Mouse (Mus musculus) CH12.LX (cell line): ENCODE results near the gene Sec14l3. TPM values are rescaled to one million over a fixed set of nuclear protein-coding genes. Genes with fewer than 3 reads are reported as not detected.

Experiments
- DNase-seq: peaks from one replicate; pipeline ENCODE4 v3.0.0-alpha.2; 2013; ENCODE audit errors: extremely low read depth
- H3K27ac ChIP-seq: 2 replicates; pipeline ENCODE4 v1.5.1; 2012; ENCODE audit warnings: low read depth, mild to moderate bottlenecking, control low read depth, moderate library complexity; ENCODE audit not compliant: insufficient read depth
- H3K27me3 ChIP-seq: replicated peaks from 2 replicates; pipeline ENCODE3; 2012; ENCODE audit warnings: inconsistent platforms
- H3K36me3 ChIP-seq, 2 experiments: replicated peaks in 1 of 2; 2 replicates each; pipeline versions ENCODE3 to v1.6.1; 2012; ENCODE audit warnings: inconsistent platforms in 1 of 2, low read length in 1 of 2, mild to moderate bottlenecking in 1 of 2, mixed read lengths in 1 of 2, moderate library complexity in 1 of 2; ENCODE audit not compliant: control insufficient read depth in 1 of 2, insufficient read depth in 1 of 2
- H3K4me1 ChIP-seq, 2 experiments: 2 replicates each; pipeline ENCODE4 v1.6.1; 2012; ENCODE audit warnings: inconsistent platforms in 1 of 2, moderate library complexity in 1 of 2; ENCODE audit not compliant: insufficient read depth in 2 of 2, control insufficient read depth in 1 of 2
- H3K4me2 ChIP-seq: 2 replicates; pipeline ENCODE4 v1.6.1; 2012; ENCODE audit warnings: low read depth, mild to moderate bottlenecking, control low read depth; ENCODE audit not compliant: poor library complexity, insufficient read depth, severe bottlenecking
- H3K4me3 ChIP-seq, 3 experiments: fragments of 150-350 bp in 1 of 3; sonication (generic) in 1 of 3; replicated peaks in 1 of 3; 2 replicates each; pipeline versions ENCODE3 to v1.5.1; 2011 to 2012; ENCODE audit warnings: low read depth in 2 of 3, low read length in 2 of 3, mild to moderate bottlenecking in 2 of 3, moderate library complexity in 2 of 3, control low read depth in 1 of 3, improper control_type of control experiment in 1 of 3, inconsistent platforms in 1 of 3, mixed read lengths in 1 of 3; ENCODE audit not compliant: poor library complexity in 1 of 3
- H3K79me2 ChIP-seq: replicated peaks from 2 replicates; pipeline ENCODE4 v1.6.1; 2012; ENCODE audit warnings: mild to moderate bottlenecking, moderate library complexity; ENCODE audit not compliant: control insufficient read depth, poor library complexity, insufficient read depth, severe bottlenecking; ENCODE audit errors: extremely low read depth
- H3K9ac ChIP-seq: 2 replicates; pipeline ENCODE4 v1.6.1; 2012; ENCODE audit warnings: low read depth, mild to moderate bottlenecking, control low read depth, moderate library complexity; ENCODE audit not compliant: insufficient read depth
- H3K9me3 ChIP-seq: replicated peaks from 2 replicates; pipeline ENCODE3; 2012; ENCODE audit warnings: low read length, inconsistent platforms, mixed read lengths
- BHLHE40 ChIP-seq: IDR thresholded peaks from 2 replicates; pipeline ENCODE4 v1.6.1; 2011; ENCODE audit warnings: mild to moderate bottlenecking, low read depth, low read length, improper control_type of control experiment
- CHD1 ChIP-seq: IDR thresholded peaks from 2 replicates; pipeline ENCODE4 v1.6.1; 2012; ENCODE audit warnings: low read depth, low read length, improper control_type of control experiment, inconsistent platforms
- CTCF ChIP-seq, 2 experiments: IDR thresholded peaks in 1 of 2; conservative IDR thresholded peaks in 1 of 2; 2 replicates each; pipeline ENCODE4 v1.5.1; 2011 to 2012; ENCODE audit warnings: low read depth in 2 of 2, low read length in 2 of 2, improper control_type of control experiment in 1 of 2, inconsistent platforms in 1 of 2, mild to moderate bottlenecking in 1 of 2, moderate library complexity in 1 of 2
- E2F4 ChIP-seq: IDR thresholded peaks from 2 replicates; pipeline ENCODE4 v1.6.1; 2011; ENCODE audit warnings: low read depth, low read length, improper control_type of control experiment; ENCODE audit not compliant: insufficient replicate concordance
- ELF1 ChIP-seq: IDR thresholded peaks from 2 replicates; pipeline ENCODE4 v1.6.1; 2014; ENCODE audit warnings: low read depth, mild to moderate bottlenecking, inconsistent platforms, low read length, improper control_type of control experiment
- EP300 ChIP-seq: IDR thresholded peaks from 2 replicates; pipeline ENCODE4 v1.6.1; 2011; ENCODE audit warnings: low read length, improper control_type of control experiment
- GABPA ChIP-seq: IDR thresholded peaks from 2 replicates; pipeline ENCODE4 v1.6.1; 2012; ENCODE audit warnings: low read depth, low read length, improper control_type of control experiment, inconsistent platforms; ENCODE audit not compliant: insufficient replicate concordance
- HCFC1 ChIP-seq: IDR thresholded peaks from 2 replicates; pipeline ENCODE4 v1.6.1; 2012; ENCODE audit warnings: low read depth, mild to moderate bottlenecking, inconsistent platforms, low read length, improper control_type of control experiment
- IRF4 ChIP-seq: IDR thresholded peaks from 2 replicates; pipeline ENCODE4 v1.6.1; 2014; ENCODE audit warnings: low read depth, mild to moderate bottlenecking, inconsistent platforms, low read length, improper control_type of control experiment
- JUN ChIP-seq: IDR thresholded peaks from 2 replicates; pipeline ENCODE4 v1.6.1; 2011; ENCODE audit warnings: low read depth, mild to moderate bottlenecking, low read length, improper control_type of control experiment, moderate library complexity; ENCODE audit not compliant: insufficient read depth
- JUND ChIP-seq: conservative IDR thresholded peaks from 2 replicates; pipeline ENCODE4 v1.6.1; 2011; ENCODE audit warnings: low read depth, low read length, improper control_type of control experiment
- MAFK ChIP-seq: IDR thresholded peaks from 2 replicates; pipeline ENCODE4 v1.6.1; 2011; ENCODE audit warnings: low read length, improper control_type of control experiment; ENCODE audit not compliant: insufficient replicate concordance
- MAX ChIP-seq: IDR thresholded peaks from 2 replicates; pipeline ENCODE4 v1.6.1; 2011; ENCODE audit warnings: low read length, improper control_type of control experiment
- MEF2A ChIP-seq: IDR thresholded peaks from 2 replicates; pipeline ENCODE4 v1.6.1; 2014; ENCODE audit warnings: low read depth, mild to moderate bottlenecking, inconsistent platforms, low read length, improper control_type of control experiment, borderline replicate concordance
- MXI1 ChIP-seq: IDR thresholded peaks from 2 replicates; pipeline ENCODE4 v1.6.1; 2011; ENCODE audit warnings: mild to moderate bottlenecking, low read depth, low read length, improper control_type of control experiment
- MYC ChIP-seq: IDR thresholded peaks from 2 replicates; pipeline ENCODE4 v1.6.1; 2011; ENCODE audit warnings: low read depth, mild to moderate bottlenecking, improper control_type of control experiment, low read length
- NELFE ChIP-seq: IDR thresholded peaks from 2 replicates; pipeline ENCODE4 v1.6.1; 2011; ENCODE audit warnings: low read depth, low read length, improper control_type of control experiment
- NRF1 ChIP-seq: IDR thresholded peaks from 2 replicates; pipeline ENCODE4 v1.6.1; 2014; ENCODE audit warnings: low read depth, mild to moderate bottlenecking, inconsistent platforms, low read length, improper control_type of control experiment, moderate library complexity
- POLR2A ChIP-seq: IDR thresholded peaks from 2 replicates; pipeline ENCODE4 v1.6.1; 2011; ENCODE audit warnings: low read depth, mild to moderate bottlenecking, improper control_type of control experiment, low read length
- POLR2AphosphoS2 ChIP-seq: IDR thresholded peaks from 2 replicates; pipeline ENCODE4 v1.6.1; 2011; ENCODE audit warnings: low read depth, low read length, improper control_type of control experiment
- SMC3 ChIP-seq: IDR thresholded peaks from 2 replicates; pipeline ENCODE4 v1.6.1; 2011; ENCODE audit warnings: low read depth, low read length, improper control_type of control experiment
- TBP ChIP-seq: conservative IDR thresholded peaks from 2 replicates; pipeline ENCODE4 v1.6.1; 2011; ENCODE audit warnings: low read depth, low read length, improper control_type of control experiment
- TCF12 ChIP-seq: IDR thresholded peaks from 2 replicates; pipeline ENCODE4 v1.6.1; 2014; ENCODE audit warnings: low read depth, mild to moderate bottlenecking, inconsistent platforms, low read length, improper control_type of control experiment
- UBTF ChIP-seq: IDR thresholded peaks from 2 replicates; pipeline ENCODE4 v1.6.1; 2012; ENCODE audit warnings: low read depth, mild to moderate bottlenecking, inconsistent platforms, low read length, improper control_type of control experiment, moderate library complexity
- USF1 ChIP-seq: IDR thresholded peaks from 2 replicates; pipeline ENCODE4 v1.6.1; 2014; ENCODE audit warnings: low read depth, mild to moderate bottlenecking, inconsistent platforms, low read length, improper control_type of control experiment
- USF2 ChIP-seq: conservative IDR thresholded peaks from 2 replicates; pipeline ENCODE4 v1.6.1; 2011; ENCODE audit warnings: low read depth, low read length, improper control_type of control experiment
- ZC3H11A ChIP-seq: IDR thresholded peaks from 2 replicates; pipeline ENCODE4 v1.6.1; 2012; ENCODE audit warnings: low read depth, mild to moderate bottlenecking, inconsistent platforms, low read length, improper control_type of control experiment
- ZKSCAN1 ChIP-seq: IDR thresholded peaks from 2 replicates; pipeline ENCODE4 v1.6.1; 2012; ENCODE audit warnings: low read depth, inconsistent platforms, low read length, improper control_type of control experiment, borderline replicate concordance
- ZMIZ1 ChIP-seq: IDR thresholded peaks from 2 replicates; pipeline ENCODE4 v1.6.1; 2012; ENCODE audit warnings: low read depth, mild to moderate bottlenecking, inconsistent platforms, low read length, improper control_type of control experiment
- ZNF384 ChIP-seq: IDR thresholded peaks from 2 replicates; pipeline ENCODE4 v1.6.1; 2012; ENCODE audit warnings: low read depth, low read length, improper control_type of control experiment, inconsistent platforms
- dilution Hi-C: fragments of 300-500 bp; cut with MboI; formaldehyde crosslinking; loops from 2 replicates; pipeline ENCODE4 v1.14.3; 2020; ENCODE audit warnings: low sequenced_read_pairs; ENCODE audit not compliant: extremely low pct_unique_long_range_greater_than_20kb, extremely low pct_ligation_motif_present
- in situ Hi-C: fragments of 300-500 bp; cut with MboI; formaldehyde crosslinking; loops from 3 replicates; pipeline ENCODE4 v1.14.3; 2019; ENCODE audit warnings: low sequenced_read_pairs, low pct_ligation_motif_present, low pct_unique_long_range_greater_than_20kb, mixed read lengths
- polyA plus RNA-seq: library from polyadenylated mRNA; unstranded; fragments of >175 nt; gene quantifications from 2 replicates; pipeline ENCODE4 v1.2.1, GENCODE M21; 2012; ENCODE audit warnings: low read depth; ENCODE audit not compliant: insufficient read length
- total RNA-seq, 2 experiments: library from RNA; depleted of rRNA; stranded (reverse); fragments of 300-350 nt in 1 of 2; fragments of >200 nt in 1 of 2; gene quantifications; 2 replicates each; pipeline ENCODE4 v1.2.3; 2012 to 2014

Gene Sec14l3
- total and polyA plus RNA-seq, 3 experiments = not detected

DNA sequence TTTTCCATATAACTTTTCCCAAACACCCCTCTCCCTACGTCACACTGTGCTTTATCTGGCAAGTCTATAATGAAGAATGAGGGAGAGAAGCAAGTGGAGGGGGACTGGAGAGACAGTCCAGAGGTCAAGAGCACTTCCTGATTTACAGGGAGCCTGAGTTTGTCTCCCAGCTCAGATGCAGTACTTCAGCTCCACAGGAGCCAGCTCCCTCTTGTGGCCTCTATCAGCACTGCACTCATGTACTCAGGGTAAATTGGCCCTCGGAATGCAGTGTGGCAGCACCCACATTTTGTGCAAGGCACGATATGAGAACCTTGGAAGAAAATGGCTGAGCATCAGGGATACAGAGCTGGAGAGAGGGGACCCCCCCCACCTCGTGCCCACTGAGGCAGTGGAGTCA, 15.6 kb downstream of the Sec14l3 start:
- H3K4me2 ChIP-seq = no peak overlapping the region
- H3K79me2 ChIP-seq = no peaks in the 10 kb centered on the region
- in situ Hi-C loops = no loop called here
- dilution Hi-C loops = no loop called here
- H3K27me3 ChIP-seq = peaks cover 17% of the 10 kb centered on the region
- no peak for TF ChIP-seq EP300
- no peak for TF ChIP-seq MYC
- TF ChIP-seq TBP = no peak
- TF ChIP-seq MXI1 = no peak
- no peak for TF ChIP-seq JUND
- TF ChIP-seq TCF12 = no peak
- no peak for TF ChIP-seq ZC3H11A
- no peak for TF ChIP-seq IRF4
- no peak for TF ChIP-seq E2F4
- TF ChIP-seq POLR2AphosphoS2 = no peak
- TF ChIP-seq POLR2A = no peak
- TF ChIP-seq SMC3 = no peak
- no peak for TF ChIP-seq BHLHE40
- no peak for TF ChIP-seq HCFC1
- no peak for TF ChIP-seq ZMIZ1
- TF ChIP-seq GABPA = no peak
- TF ChIP-seq USF2 = no peak
- TF ChIP-seq ZKSCAN1 = no peak
- TF ChIP-seq NRF1 = no peak
- H3K36me3 ChIP-seq = no peaks in the 10 kb centered on the region
- DNase-seq = no peak
- H3K9me3 ChIP-seq = peaks cover 12% of the 10 kb centered on the region
- peaks cover 0 to 11% of the 10 kb centered on the region in 2 experiments; a peak in 2 of 4 replicates for H3K4me1 ChIP-seq
- H3K9ac ChIP-seq = no peak overlapping the region
- H3K4me3 ChIP-seq = no peak overlapping the region
- no peak overlapping the region for H3K27ac ChIP-seq

DNA sequence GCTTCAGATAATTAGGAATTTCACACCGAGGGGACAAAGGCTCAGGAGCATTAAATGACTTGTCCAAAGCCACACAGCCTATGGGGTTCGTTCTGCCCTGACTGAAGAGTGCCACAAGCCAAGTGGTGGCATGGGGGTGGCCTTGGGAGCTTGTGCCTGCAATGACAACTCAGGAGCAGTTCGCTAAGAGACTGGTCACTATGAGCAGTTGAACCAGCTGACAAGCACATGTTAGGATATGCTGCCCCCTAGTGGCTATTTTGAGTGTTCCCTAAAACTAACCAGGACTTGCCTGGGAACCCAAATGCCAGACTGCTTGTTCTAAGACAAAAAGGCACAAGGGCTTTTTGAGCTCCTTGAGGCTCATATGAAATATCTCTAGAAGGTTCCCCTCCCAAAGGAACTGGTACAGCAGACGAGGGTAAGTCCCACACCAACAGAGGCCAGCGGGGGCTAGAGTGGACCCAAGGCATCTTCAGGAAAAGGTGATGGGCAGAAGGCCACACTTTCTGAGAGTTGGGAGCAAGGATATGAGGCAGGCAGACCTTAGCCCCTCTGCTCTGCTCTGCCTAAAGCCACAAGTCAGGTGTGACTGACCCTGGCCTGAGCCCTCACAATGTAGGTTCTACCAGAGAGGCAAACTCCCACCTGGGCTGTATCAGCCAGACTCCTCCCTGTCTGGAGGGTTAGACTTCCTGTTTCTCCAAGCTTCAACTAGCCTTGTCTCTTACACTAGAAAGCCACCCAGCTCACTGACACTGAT, 18.9 kb downstream of the Sec14l3 start:
- dilution Hi-C loops = no loop called here
- no peaks in the 10 kb centered on the region for H3K36me3 ChIP-seq
- H3K27ac ChIP-seq = no peak overlapping the region
- DNase-seq = peak; percentile 90
- H3K4me3 ChIP-seq = no peak overlapping the region
- no peak overlapping the region for H3K9ac ChIP-seq
- peaks cover 0 to 11% of the 10 kb centered on the region in 2 experiments; a peak in 2 of 4 replicates for H3K4me1 ChIP-seq
- H3K79me2 ChIP-seq = no peaks in the 10 kb centered on the region
- peaks cover 15% of the 10 kb centered on the region for H3K9me3 ChIP-seq
- in situ Hi-C loops = no loop called here
- no peak overlapping the region for H3K4me2 ChIP-seq
- H3K27me3 ChIP-seq = peaks cover 10% of the 10 kb centered on the region
- TF ChIP-seq HCFC1 (no peak), ZNF384 (no peak), TBP (no peak), EP300 (no peak), MAFK (no peak), ELF1 (no peak), UBTF (no peak), ZC3H11A (peak; percentile 95), MYC (peak; percentile 95), JUN (no peak), CTCF (conservative IDR thresholded peaks at IDR 0.05 in 1 of 2, IDR thresholded peaks at IDR 0.05 in 1 of 2; ENCODE audit: low read depth in 2 of 2, low read length in 2 of 2) (peak; percentile 94 to 99), MEF2A (no peak), ZMIZ1 (no peak), SMC3 (peak; percentile 99), CHD1 (no peak), BHLHE40 (no peak), TCF12 (peak; percentile 34; the same call in 1 of the 2 replicates), USF1 (no peak), ZKSCAN1 (no peak), MXI1 (no peak), NELFE (peak; percentile 56; the same call in 1 of the 2 replicates), POLR2AphosphoS2 (no peak), E2F4 (no peak), MAX (peak; percentile 88)
